Mouse (Mus musculus) thymus, postnatal 0 days (tissue): ENCODE data around the gene Trim33. TPM values are rescaled to one million over a fixed set of nuclear protein-coding genes. Genes with fewer than 3 reads are reported as not detected.

Source experiments
- DNase-seq: peaks from one replicate; pipeline ENCODE4 v3.0.0-alpha.2; 2015; ENCODE audit warnings: low spot score
- polyA plus RNA-seq: library from polyadenylated mRNA; unstranded; fragments of >200 nt; fragmentation: Nextera tagmentation; extraction: Ambion mirVana; gene quantifications from 2 replicates; pipeline ENCODE4 v1.2.1, GENCODE M21; 2015

The Trim33 gene
- polyA plus RNA-seq, 1 experiment from 2014 or later, result 19.0 TPM

DNA sequence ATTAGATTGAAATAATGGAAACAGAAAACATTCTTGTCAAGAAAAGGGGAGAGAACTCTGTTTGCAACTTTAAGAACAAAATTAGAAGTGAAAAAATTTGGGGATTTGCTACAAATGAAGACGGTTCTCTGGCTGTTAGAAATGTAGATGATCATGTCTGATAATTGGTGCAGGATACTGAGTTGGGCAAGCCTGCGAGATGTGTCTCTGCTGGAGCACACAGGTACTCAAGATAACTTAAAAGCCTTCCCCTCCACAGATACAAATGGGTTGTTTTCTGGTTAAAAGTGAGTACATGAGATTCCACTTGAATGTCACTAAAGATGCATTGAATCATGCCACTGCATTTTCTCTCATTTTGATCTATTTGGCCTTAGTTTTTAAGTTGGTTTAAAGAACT lies 74.9 kb downstream of the Trim33 start:
- no peak for DNase-seq

DNA sequence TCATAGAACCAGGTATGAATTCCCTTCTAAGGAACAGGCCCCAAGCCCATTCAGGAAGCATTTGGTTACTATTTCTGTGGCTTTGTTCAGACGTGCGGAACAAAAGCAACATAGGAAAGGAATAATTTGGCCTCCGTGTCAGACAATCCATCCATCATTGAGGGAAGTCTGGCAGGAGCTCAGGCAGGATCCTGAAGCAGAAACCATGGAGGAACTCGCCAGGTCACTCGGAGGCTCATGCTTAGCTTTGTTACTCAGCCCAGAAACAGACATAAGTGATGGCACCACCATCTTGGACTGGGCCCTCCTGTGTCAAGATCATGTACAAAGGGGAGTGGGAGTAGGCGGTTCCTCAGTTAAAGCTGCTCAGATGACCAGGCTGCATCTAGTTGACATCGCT lies 82.1 kb downstream of the Trim33 start:
- no peak for DNase-seq

DNA sequence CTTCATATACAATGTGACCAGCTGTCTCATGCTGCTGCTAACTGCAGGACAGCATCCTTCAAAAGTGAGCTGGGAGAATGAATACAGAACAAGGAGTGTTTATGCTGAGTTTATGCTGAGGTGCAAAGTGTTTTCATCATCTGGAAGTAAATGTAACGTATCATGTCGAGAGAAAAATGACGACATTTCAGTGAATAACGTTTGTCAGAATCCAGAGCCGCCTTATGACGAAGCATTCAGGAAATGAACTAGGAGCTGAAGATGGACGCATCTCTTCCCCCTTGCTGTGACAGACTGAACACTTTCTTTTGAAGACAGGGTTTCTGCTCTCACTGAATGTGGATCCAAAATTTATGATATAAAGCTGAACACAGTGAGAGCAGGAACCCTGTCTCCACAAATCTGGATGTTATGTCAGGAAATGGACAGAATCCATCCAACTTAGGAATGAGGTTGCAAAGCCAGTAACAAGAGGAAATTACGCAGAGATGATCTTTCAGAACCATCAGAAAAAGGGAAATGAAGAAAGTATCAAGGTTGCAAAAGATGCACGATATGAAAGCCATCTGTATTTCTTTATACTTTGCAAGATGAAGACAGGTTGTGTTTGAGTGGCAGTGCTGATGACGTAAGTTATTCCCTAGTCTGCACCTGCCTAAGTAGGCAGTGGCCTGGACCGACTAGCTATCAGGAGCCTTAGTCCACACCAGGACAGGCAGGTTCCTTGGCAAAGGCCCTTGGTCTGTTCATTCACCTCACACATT lies 85.3 kb downstream of the Trim33 start:
- no peak for DNase-seq

DNA sequence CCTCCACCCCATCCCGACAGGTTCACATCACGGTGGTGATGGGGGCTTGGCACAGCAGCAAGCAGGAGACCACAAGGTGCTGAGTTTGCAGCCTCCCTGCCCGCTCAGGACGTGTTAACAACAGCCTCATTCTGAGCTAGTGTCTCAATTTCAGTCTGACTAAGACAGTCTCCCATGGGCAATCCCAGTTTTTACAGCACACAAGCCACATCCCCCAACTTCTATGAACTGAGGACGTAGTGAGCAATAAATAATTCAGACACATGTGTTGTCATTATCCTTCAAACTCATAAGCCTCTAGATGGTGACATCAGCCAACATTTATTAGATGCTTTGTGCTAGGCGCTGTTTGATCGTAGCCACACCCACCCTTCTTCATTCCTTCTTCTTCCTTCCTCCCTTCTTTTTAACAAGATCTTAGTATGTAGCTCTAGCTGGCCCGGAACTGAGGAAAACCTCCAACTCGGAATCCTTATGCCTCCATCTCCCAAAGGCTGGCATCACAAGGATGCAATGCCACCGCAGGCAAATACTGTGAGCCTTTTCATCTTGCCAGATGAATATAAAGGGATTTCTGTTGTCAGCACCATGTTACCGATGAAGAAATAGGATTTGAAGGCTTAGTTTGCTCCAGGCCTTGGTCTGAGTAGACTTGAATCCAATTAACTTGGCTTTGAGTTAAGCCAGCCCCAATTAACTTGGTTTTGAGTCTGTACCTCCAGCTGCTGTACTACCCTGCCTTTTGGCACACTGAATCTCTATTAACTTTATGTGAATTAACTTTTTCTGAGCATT lies 88.3 kb downstream of the Trim33 start:
- no peak for DNase-seq

DNA sequence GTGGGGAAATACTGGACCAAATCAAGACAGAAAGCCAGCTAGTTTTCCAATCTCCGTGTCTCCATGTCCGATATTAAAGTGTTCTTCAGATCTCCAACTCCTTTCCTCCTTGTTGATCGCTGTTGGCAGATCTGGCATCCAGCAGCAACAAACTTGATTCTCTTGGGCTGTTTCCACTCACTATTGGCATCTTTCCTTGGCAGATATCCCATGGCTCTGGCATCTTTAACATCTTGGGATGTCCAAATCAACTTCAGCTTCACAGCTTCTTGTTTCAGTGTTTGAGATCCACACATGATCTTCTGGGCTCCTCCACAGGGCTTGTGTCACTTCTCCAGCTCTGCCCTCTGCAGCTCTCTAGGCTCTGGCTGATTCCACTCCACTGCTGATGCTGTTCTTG lies 89.6 kb downstream of the Trim33 start:
- no peak for DNase-seq

DNA sequence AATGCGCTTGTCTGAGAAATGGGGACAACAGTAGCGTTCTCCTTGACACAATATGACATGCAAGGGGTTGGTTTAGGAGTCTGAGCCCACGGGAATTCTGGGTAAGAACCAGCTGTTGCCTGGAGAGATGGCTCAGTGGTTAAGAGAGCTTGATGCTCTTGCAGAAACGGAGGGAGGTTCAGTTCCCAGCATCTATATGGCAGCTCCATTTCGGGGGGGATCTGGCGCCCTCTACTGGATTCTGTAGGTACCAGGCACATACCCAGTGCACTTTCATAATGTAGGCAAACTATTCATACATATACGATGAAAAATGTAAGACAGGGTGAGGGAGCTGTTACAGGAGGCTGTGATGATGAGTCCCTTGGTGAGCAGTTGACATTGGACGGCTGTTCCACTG lies 94.9 kb downstream of the Trim33 start:
- peak; percentile 81 for DNase-seq

DNA sequence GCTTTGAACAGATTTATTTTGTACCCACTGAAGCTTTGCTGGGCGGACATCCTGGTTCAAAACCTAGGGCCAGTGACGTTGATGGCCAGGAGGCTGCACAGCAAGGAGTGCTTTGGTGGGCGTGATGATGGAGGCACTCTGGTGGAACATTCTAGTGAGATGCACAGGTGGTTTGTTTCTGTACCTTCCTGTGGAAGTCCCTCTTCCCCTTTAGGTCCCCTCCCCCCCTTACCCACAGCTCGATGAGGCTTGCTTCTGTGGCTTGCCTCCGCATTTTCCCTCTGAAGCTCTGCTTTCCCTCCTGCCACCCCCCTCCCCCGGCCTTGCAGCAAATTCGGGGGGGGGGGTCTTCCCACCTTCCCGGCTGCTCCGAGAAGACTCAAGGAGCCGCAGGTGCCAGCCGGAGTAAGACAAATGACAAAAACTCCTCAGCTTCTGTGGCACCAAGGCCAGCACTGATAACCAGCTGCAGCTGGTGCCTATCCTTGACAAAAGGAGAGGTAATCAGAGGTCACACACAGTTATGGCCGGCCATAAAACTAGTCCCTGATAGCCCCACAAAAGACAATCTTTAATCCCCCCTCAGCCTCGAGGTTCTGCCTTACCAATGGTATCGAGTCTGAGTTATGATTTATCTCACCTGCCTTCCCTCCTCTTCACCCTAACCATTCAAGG lies 96.2 kb downstream of the Trim33 start:
- DNase-seq, result peak; percentile 62

DNA sequence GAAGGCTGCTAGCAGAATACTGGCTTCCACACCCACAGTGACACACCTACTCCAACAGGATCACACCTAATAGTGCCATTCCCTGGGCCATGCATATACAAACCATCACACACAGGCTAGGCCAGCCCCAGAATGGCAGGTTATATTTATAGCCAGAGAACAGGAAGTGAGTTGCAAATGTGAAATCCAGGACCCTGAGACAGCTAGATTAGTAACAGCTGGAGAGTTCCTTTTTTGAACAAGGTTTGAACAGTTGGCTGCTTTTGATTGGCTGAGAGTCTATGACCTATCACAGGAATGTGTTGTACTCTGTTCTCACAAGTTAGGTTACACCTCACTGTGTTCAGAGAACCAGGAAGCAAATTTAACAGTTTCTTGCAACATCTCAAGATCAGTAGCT lies 98.9 kb downstream of the Trim33 start:
- peak; percentile 92 for DNase-seq

DNA sequence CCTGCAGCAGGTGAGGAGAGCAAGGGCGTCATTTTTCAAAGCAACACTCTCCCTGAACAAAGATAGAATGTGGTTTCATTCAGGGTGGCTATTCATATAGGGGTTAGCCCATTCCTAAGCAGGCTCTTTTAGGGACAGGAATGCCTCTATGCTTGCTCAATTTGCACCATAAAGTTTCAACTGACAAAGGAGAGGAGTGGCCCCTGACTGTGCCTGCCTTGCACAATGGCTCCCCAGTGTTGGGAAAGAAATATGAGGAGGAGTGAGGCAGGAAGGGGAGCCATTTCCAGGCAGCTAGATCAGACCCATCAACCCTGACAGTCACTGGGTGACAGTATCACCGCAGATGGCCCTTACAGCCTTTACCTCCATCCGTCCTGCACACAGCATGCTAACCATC lies 100.3 kb downstream of the Trim33 start:
- no peak for DNase-seq

DNA sequence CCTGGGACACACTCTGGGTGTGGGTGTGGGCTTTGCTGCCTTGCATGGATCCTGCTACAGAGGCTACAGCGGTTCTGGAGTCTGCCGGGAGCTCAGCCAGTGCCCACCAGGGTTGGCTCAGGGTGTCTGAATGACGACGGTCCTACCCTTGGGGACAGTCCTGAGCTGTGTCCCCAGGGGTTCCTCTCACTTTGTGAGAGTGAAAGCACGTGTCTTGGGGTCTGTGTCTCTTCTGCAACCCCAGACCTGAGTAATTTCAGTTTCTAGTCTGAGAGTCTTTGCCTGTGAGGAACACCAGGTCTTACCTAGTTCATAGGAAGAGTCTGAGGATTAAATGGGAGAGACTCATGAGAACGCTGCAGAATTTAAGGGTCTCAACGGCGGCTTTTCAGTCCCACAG lies 101.7 kb downstream of the Trim33 start:
- no peak for DNase-seq

DNA sequence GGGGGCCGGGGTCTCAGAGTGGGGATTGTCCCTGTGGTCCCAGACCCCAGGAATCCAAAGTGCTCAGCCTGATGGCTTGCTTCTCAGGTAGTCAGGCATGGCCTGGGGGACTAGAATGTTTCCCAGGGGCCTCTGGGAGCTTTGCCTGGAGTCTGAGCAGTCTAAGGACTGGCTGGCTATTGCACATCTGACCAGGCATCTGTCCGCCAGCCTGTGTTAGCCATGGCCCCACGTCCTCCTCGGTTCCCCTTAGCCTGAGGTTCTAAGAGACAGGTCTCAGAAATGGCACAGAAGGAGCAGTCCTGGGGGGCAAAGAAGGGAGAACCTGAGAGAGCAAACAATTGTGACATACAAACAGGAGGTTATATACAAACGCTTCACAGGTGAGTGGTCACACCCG lies 102.3 kb downstream of the Trim33 start:
- no peak for DNase-seq

DNA sequence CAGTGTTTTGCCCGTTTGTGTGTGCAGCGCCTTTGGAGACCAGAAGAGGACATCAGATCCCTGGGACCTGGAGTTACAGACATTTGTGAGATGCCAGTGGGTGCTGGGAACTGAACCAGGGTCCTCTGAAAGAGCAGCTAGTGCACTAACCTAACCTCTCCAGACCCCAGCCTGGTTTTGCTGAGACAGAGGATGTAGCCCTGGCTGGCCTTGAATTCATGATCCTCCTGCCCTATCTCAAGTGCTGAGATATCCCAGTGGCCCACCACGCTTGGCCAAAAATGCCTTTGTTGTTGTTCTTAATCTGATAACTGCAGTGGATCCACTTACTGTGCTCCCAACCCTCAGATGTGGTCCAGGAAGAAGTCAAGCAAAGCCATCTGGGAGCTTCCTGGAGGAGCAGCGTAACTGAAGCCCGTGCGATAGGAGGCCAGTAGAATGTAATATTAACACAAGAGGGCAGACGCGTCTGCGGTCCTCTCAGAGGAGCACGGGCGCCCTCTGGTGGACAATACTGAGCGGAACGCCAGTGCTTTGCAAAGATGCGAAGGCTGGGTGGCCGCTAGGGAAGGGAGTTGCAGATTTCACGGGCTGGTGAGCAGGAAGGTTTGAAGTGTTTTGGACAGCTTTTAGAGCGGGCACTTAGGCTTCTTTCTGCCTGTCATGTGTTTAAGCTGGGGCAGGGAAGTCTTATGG lies 103.9 kb downstream of the Trim33 start:
- DNase-seq, result peak; percentile 95

DNA sequence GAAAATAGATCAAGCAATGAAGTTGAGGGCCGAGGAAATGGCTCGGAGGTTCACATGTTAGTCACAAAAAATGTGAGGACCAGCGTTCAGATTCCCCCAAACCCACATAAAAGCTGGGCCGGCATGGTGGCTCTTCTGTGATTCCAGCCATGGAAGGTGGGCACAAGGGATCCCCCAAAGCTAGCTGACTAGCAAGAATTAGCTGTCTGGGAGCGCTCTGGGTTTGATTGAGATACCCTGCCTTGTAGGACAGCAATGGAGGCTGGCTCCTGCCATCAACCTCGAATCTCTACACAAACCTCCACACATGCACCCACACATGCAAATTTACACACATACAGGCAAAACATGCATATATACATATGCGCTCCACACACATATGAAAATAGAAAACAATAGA lies 105.4 kb downstream of the Trim33 start:
- DNase-seq, result no peak

DNA sequence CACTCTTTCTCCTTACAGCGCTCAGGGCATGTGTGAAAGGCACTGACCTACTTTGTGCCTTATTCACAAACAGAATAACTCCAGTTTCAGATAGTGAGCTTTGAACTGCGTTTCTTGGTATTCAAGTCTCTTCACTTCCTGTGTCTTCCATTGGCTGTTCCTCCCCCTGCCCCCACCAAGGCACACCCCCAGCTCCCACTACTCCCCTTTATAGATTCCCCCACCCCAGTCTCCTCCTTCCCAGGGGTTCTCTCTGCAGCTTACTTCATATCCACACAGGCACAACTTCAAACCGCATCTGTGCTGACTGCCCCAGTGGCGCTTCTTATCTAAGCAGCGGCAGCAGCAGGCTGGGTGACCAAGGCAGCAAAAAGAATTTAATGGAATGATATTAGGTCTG lies 105.9 kb downstream of the Trim33 start:
- DNase-seq, result peak; percentile 91

DNA sequence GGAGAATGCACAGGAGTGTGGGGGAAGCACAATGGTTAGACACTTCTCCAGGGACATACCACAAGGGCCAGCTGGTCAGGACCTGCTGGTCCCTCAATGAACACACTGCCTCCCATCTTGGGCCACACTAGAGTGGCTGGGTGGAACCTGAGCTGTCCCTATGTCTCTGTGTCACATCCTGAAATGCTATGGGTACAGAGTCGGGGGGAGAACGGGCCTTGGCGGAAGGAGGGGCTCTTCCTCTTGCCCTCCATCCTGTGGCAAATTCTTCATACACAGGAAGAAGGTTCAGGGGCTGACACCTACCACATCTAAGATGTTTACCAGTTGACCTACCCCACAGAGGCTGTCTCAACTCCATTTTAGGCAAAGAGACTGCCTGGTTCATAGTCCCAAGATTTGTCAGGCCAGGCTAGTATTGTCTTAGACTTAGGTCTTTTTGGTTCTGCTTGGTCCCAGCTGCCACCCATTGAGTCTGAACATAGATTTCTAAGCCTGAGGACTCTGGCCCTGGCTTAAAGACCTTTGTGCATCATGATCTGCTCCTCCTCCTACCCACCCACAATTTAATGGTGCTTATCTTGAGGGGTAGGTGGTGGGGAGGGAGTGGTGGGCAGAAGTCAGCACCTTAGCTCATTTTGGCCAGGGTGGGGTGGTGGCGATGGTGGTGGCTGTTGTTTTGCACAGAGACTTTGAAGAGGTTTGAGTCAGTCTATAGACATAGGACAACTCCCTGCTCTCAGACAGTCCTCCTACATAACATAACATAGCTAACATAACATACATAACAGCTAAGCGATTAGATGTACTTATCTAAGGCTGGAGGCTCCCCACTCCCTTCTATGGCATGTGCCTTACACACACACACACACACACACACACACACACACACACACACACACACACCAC lies 106.5 kb downstream of the Trim33 start:
- peak; percentile 90 for DNase-seq

DNA sequence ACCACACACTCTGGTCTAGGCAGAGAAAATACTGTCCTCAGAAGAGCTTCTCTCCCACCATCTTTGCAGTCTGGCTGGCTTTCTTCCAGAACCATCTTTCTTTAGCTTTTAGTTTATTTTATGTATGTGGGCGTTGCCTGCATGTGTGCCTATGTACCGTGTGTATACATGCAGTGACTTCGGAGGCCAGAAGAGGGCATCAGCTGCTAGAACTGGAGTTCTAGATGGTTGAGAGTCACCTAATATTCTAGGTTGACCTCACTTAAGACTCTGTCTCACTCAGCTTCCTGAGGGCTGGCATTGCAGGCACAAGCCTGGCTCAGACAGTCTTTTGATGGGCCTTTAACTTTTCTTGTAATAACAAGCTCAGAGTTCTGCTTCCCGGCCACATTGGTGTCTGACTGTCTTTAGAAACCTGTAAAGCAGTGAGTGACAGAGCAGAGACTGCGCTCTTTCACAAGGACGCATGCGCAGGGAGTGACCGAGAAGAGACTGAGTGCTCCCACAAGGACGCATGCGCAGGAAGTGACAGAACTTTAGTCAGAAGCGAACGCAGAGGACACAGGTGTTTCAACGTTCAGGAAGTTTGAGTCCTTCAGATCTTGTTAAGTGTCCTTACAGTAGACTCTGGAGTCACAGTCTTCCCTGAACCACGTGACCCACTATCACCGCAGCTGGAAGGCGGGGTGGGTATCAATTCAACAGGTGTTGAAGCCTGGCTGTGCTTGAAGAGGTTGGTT lies 107.4 kb downstream of the Trim33 start:
- peak; percentile 99 for DNase-seq

DNA sequence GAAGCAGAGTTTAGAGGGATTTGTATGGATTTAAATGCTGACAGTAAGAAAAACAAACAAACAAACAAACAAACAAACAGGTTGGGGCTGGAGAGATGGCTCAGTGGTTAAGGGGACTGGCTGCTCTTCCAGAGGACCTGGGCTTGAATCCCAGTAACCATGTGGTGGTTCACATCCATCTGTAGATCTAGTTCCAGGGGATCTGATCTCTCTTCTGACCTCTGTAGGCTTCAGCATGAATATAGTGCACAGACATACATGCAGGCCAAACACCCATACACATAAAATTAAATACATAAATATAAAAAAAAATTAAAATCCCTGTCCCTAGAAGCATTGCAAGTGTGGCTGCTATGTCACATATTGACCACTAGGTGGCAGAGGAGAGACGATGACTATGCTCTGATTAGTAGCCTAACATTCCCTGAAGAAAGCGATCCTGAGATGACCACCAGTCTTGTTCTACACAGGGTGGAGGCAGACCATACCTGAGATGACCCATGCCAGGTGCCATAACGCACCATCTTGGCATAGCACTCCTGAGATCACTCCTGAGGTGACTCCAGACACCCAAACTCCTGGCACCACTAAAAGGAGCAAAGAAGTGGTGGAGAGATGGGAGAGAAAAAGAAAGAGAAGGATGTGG lies 113.6 kb downstream of the Trim33 start:
- peak; percentile 51 for DNase-seq

DNA sequence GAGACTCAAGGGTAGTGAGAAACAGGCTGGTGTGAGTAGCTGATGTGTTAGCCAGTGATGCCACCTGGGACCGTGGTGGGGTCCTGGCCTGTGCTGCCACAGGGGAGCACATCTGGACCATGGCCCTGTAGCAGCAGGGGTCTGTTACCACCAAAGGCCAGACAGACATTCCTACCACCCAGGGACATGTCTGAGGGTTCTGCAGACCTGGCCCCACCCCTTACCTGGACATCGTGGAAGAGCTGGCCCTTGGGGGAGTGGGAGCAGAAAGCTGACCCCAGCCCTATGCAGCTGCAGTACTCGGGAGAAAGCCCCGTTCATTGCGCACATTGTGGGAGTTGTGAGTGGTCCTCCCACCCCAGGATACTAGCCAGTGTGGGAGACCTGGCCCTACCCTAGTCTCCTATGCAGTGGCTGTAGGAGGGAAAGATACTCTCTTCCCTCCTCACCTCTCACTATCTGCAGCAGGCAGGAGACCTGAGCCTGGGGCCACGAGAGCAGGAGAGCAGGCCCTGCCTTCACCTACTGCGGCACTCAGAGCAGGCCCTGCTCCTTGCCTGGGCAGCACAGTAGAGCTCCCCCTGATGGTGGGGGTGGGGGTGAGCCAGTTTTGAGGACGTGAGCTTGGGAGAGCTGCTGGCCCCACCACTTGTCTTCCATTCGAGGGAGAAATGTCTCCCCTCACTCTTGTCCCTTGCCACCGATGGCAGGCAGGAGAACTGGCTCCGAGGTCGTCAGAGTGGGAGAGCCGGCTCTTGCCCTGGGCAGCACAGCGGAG lies 114.4 kb downstream of the Trim33 start:
- no peak for DNase-seq

DNA sequence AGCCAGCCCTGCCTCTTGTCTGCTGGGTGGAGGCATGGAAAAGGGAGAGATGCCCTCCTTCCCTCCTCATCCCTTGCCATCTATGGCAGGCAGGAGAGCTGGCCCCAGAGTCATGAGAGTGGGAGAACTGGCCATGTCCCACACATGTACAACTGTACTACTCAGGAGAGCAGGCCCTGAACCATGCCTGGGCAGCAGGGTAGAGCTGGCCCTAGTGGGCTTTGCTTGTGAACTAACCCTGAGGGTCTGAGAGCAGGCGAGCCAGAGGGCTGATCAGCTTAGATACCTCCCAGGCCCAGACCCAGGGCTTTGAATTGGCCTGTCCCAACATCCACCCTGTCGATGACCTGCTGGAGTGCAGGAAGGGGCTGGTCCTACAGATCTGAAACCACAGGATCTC lies 115.0 kb downstream of the Trim33 start:
- DNase-seq, result no peak
